Mouse (Mus musculus): ENCODE results near the gene Nrd1. TPM values are rescaled to one million over a fixed set of nuclear protein-coding genes. Genes with fewer than 3 reads are reported as not detected.

The Nrd1 gene
- polyA plus RNA-seq, 1 experiment = 14.6 TPM

DNA sequence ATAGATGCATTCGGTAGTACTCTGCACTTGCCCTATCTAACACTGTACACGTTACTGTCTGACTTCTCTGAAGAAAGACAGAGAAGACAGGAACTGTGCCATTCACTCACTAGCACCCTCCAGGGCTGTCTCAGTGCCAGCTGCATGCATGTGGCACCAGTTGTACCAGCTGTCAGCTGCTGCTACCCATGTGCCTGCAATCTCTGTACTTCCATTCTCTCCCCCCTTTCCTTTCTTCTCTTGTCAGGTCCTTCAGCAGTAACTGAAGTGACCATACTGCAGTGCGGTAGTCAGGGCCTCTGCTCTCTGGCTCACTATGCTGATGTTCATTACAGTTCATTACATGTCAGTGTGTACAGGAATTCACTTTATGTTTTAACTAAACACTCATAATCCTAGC is 105.6 kb downstream of the Nrd1 start:
- Histone ChIP-seq H3K4me1 (peaks cover 78% of the 10 kb centered on the region), H3K4me3 (replicated peaks) (peak overlapping the region; percentile 84), H3K9me3 (no peaks in the 10 kb centered on the region), H3K27me3 (replicated peaks) (no peaks in the 10 kb centered on the region), H3K36me3 (replicated peaks; ENCODE audit: low read length) (peaks cover 6% of the 10 kb centered on the region)
- no peak for TF ChIP-seq GATA1 (IDR thresholded peaks at IDR 0.05; ENCODE audit: borderline replicate concordance, low read length)
- no peak for TF ChIP-seq FLI1 (IDR thresholded peaks at IDR 0.05; ENCODE audit: low read length)

DNA sequence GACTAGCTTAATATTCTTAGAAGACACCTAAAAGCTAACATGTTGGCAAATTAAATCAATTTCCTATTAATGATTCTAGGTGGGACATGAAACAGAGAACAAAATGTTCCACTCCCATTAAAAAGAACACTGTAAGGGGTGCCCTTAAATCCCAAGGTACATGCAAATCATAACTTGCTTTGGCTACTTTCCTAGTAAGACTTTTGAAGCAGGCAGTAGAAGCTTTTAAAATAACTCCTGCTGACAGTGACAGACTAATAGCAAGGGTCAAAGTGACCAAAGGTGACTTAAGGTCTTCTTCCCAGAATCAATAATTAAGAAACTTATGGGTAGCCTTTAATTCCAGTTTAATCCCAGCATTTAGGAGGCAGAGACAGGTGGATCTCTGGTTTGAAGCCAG is 106.1 kb downstream of the Nrd1 start:
- peaks cover 76% of the 10 kb centered on the region for H3K4me1 ChIP-seq
- H3K4me3 ChIP-seq (replicated peaks) = no peak overlapping the region
- no peak for TF ChIP-seq FLI1 (IDR thresholded peaks at IDR 0.05; ENCODE audit: low read length)
- TF ChIP-seq GATA1 (IDR thresholded peaks at IDR 0.05; ENCODE audit: borderline replicate concordance, low read length) = no peak
- H3K9me3 ChIP-seq = no peaks in the 10 kb centered on the region
- no peaks in the 10 kb centered on the region for H3K27me3 ChIP-seq (replicated peaks)
- H3K36me3 ChIP-seq (replicated peaks; ENCODE audit: low read length) = peaks cover 3% of the 10 kb centered on the region

- H3K4me3 ChIP-seq (replicated peaks) = no peak overlapping the region
- H3K36me3 ChIP-seq (replicated peaks; ENCODE audit: low read length) = peaks cover 7% of the 10 kb centered on the region
- H3K4me1 ChIP-seq = peaks cover 71% of the 10 kb centered on the region
- no peaks in the 10 kb centered on the region for H3K9me3 ChIP-seq
- H3K27me3 ChIP-seq (replicated peaks) = no peaks in the 10 kb centered on the region
- TF ChIP-seq GATA1 (IDR thresholded peaks at IDR 0.05; ENCODE audit: borderline replicate concordance, low read length) (no peak), FLI1 (IDR thresholded peaks at IDR 0.05; ENCODE audit: low read length) (no peak)
These were observed 108.6 kb downstream of the Nrd1 start for GRCm38 (mm10) chr4:109109012-109109411.

GRCm38 (mm10) chr4:109109686-109110085 is 109.2 kb downstream of the Nrd1 start:
- Histone ChIP-seq H3K36me3 (replicated peaks; ENCODE audit: low read length) (peaks cover 12% of the 10 kb centered on the region), H3K4me3 (replicated peaks) (no peak overlapping the region), H3K9me3 (no peaks in the 10 kb centered on the region), H3K4me1 (peaks cover 71% of the 10 kb centered on the region), H3K27me3 (replicated peaks) (no peaks in the 10 kb centered on the region)
- TF ChIP-seq GATA1 (IDR thresholded peaks at IDR 0.05; ENCODE audit: borderline replicate concordance, low read length) = no peak
- no peak for TF ChIP-seq FLI1 (IDR thresholded peaks at IDR 0.05; ENCODE audit: low read length)

- H3K27me3 ChIP-seq (replicated peaks) = no peaks in the 10 kb centered on the region
- peaks cover 71% of the 10 kb centered on the region for H3K4me1 ChIP-seq
- TF ChIP-seq FLI1 (IDR thresholded peaks at IDR 0.05; ENCODE audit: low read length) (no peak), GATA1 (IDR thresholded peaks at IDR 0.05; ENCODE audit: borderline replicate concordance, low read length) (no peak)
- no peak overlapping the region for H3K4me3 ChIP-seq (replicated peaks)
- H3K36me3 ChIP-seq (replicated peaks; ENCODE audit: low read length) = peaks cover 19% of the 10 kb centered on the region
- no peaks in the 10 kb centered on the region for H3K9me3 ChIP-seq
These were observed 110.5 kb downstream of the Nrd1 start for GRCm38 (mm10) chr4:109110978-109111377.

Other genes starting within 250 kb of the Nrd1 start
- gene Zfyve9, start 219.9 kb upstream of the Nrd1 start, polyA plus RNA-seq (2012; ENCODE audit: insufficient read depth, low replicate concordance) = 0.01 TPM in 1 of 2 replicates, not detected in the other
- gene Btf3l4, start 167.0 kb upstream of the Nrd1 start, polyA plus RNA-seq (2012; ENCODE audit: insufficient read depth, low replicate concordance) = 4.9 and 5.4 TPM in 2 replicates
- gene Txndc12, start 166.1 kb upstream of the Nrd1 start, polyA plus RNA-seq (2012; ENCODE audit: insufficient read depth, low replicate concordance) = 6.4 TPM in 1 of 2 replicates, not detected in the other
- gene Kti12, start 152.9 kb upstream of the Nrd1 start, polyA plus RNA-seq (2012; ENCODE audit: insufficient read depth, low replicate concordance) = 33.5 and 40.0 TPM in 2 replicates
- 0.22 TPM in 1 of 2 replicates, not detected in the other for gene A730015C16Rik, start 152.0 kb upstream of the Nrd1 start, polyA plus RNA-seq (2012; ENCODE audit: insufficient read depth, low replicate concordance)
- gene Rab3b, start 121.6 kb upstream of the Nrd1 start, polyA plus RNA-seq (2012; ENCODE audit: insufficient read depth, low replicate concordance) = not detected in 2 replicates
- gene Osbpl9, start 201.6 kb downstream of the Nrd1 start, polyA plus RNA-seq (2012; ENCODE audit: insufficient read depth, low replicate concordance) = 5.6 and 13.2 TPM in 2 replicates
- gene Calr4, start 233.8 kb downstream of the Nrd1 start, polyA plus RNA-seq (2012; ENCODE audit: insufficient read depth, low replicate concordance) = not detected in 2 replicates

All from megakaryocyte, embryonic 14.5 days (primary cell).